Mouse (Mus musculus) adrenal gland, postnatal 10 days (tissue): ENCODE data around the gene Fgfr2. TPM values are rescaled to one million over a fixed set of nuclear protein-coding genes. Genes with fewer than 3 reads are reported as not detected.

Experiments used
- DNase-seq: peaks from one replicate; pipeline ENCODE4 v3.0.0; 2021; ENCODE audit warnings: mixed read lengths
- total RNA-seq, 2 experiments: library from RNA; stranded (reverse); gene quantifications; 2 replicates each; pipeline ENCODE4 v1.2.3; 2021

The Fgfr2 gene
- total RNA-seq, 2 experiments from 2014 or later: 128 to 169 TPM

- no peak for DNase-seq
Observed at GRCm38 (mm10) chr7:132816528-132816927, 306.6 kb downstream of the Fgfr2 start.

- no peak for DNase-seq
Observed at GRCm38 (mm10) chr7:132815081-132815480, 308.1 kb downstream of the Fgfr2 start.

GRCm38 (mm10) chr7:132814089-132814450 lies 309.1 kb downstream of the Fgfr2 start:
- DNase-seq: no peak

GRCm38 (mm10) chr7:132813416-132814088 lies 309.6 kb downstream of the Fgfr2 start, which contains the start of gene Fam53b:
TSS of gene Fam53b (minus strand) at chr7:132813886.
- peak; percentile 88 for DNase-seq

- DNase-seq: peak; percentile 76
Observed at GRCm38 (mm10) chr7:132812619-132813415, 310.3 kb downstream of the Fgfr2 start.

GRCm38 (mm10) chr7:132811716-132812618 lies 311.2 kb downstream of the Fgfr2 start:
- DNase-seq: peak; percentile 58

GRCm38 (mm10) chr7:132810879-132811278 lies 312.3 kb downstream of the Fgfr2 start:
- peak; percentile 96 for DNase-seq

- DNase-seq: peak; percentile 71
Observed at GRCm38 (mm10) chr7:132810368-132810767, 312.8 kb downstream of the Fgfr2 start.

GRCm38 (mm10) chr7:132809721-132810120 lies 313.4 kb downstream of the Fgfr2 start:
- DNase-seq: no peak

GRCm38 (mm10) chr7:132808841-132809682 lies 314.1 kb downstream of the Fgfr2 start:
- peak; percentile 64 for DNase-seq

GRCm38 (mm10) chr7:132808051-132808796 lies 314.9 kb downstream of the Fgfr2 start:
- no peak for DNase-seq

- DNase-seq: no peak
Observed at GRCm38 (mm10) chr7:132806926-132807857, 316.0 kb downstream of the Fgfr2 start.

GRCm38 (mm10) chr7:132806286-132806685 lies 316.9 kb downstream of the Fgfr2 start:
- peak; percentile 63 for DNase-seq

- no peak for DNase-seq
Observed at GRCm38 (mm10) chr7:132804951-132805350, 318.2 kb downstream of the Fgfr2 start.

GRCm38 (mm10) chr7:132804461-132804860 lies 318.7 kb downstream of the Fgfr2 start:
- DNase-seq: peak; percentile 66

GRCm38 (mm10) chr7:132803962-132804361 lies 319.2 kb downstream of the Fgfr2 start:
- DNase-seq: peak; percentile 54

- DNase-seq: no peak
Observed at GRCm38 (mm10) chr7:132803336-132803735, 319.8 kb downstream of the Fgfr2 start.

- DNase-seq: no peak
Observed at GRCm38 (mm10) chr7:132802691-132803090, 320.5 kb downstream of the Fgfr2 start.

- DNase-seq: no peak
Observed at GRCm38 (mm10) chr7:132802066-132802465, 321.1 kb downstream of the Fgfr2 start.

- DNase-seq: no peak
Observed at GRCm38 (mm10) chr7:132801509-132801908, 321.6 kb downstream of the Fgfr2 start.
